Mouse (Mus musculus): ENCODE measurements around the gene Usp10. TPM values are rescaled to one million over a fixed set of nuclear protein-coding genes. Genes with fewer than 3 reads are reported as not detected.

Gene Usp10
- 68.7 and 87.7 TPM in 2 replicates for polyA plus RNA-seq (2012; rRNA removed)

GRCm38 (mm10) chr8:119909944-119910546 lies at the start of gene Usp10:
Gene Usp10 (plus strand): TSS chr8:119910360.

DNA sequence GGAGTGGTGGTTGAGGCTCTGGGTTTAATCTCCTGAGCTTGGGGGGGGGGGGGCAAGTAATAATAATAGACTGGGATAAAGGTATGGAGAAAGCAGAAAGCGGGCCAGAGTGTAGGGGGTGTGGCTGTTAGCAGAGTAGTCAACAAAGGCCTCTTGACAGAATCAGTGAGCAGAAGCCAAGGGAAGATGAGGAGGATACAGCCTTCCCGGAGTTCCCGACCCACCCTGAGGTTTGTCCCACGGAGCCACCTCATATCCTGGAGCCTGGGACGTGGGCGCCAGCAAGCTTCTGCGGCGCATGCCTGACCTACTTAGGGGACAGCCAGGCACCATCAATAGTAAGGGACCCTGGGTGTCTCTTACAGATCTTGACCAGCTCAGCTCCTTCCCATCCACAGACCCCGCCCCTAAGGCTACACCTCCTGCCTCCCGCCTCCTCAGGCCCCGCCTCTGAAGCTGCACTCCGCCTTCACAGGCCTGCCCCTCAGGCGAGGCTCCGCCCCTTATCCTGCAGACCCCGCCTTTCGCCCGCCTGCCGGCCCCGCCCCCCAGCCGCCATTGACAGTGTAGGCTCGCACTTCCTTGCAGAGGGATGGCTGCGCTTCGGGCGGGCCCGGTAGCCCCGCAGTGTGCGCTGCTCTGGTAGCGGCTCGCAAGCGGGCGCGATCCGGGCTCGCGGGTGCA lies 48.3 kb upstream of the Usp10 start, which contains the start of gene Klhl36:
Klhl36 (plus strand) TSS at position 561 of the 684 bp plus-strand sequence.

DNA sequence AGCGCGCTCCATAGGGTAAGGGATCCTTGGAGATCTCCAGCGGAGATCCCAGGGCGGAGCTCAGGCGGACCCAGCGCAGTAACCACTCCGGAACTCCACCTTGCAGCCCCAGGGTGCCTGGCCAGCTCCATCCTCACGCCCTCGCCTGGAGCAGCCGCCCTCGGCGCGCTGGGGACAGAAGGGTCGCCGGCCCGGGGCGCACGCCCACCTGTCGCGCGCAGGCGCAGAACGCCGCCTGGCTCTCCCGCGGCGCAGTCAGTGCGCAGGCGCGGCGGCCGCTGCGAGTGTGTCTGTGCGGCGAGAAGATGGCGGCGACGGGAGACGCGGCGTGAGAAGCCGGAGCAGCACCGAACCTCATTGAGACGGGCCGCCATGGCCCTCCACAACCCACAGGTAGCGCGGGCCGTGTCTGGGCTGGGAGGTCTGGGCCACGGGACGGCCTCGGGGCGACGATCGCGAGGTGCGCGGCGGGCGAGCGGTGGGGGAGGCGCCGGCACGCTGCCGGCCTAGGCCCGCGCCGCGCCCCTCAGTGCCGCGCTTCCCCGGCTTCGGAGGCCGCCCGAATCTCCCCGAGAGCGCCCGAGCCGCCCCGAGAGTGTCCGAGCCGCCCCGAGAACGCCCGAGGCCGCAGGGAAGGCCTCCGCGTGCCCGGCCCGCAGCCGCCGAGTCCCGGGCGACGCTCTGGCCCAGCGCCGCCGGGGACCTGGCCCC lies 542 bp downstream of the Usp10 start, which contains the start of gene Gm20388:
Gm20388 (plus strand) TSS at position 295 of the 711 bp plus-strand sequence.

GRCm38 (mm10) chr8:119992249-119992648 lies 82.1 kb downstream of the Usp10 start, which contains the start of gene Crispld2:
Gene Crispld2 (plus strand): TSS chr8:119992438.

Other genes with a start within 250 kb of the Usp10 start
- gene Wfdc1, start 244.0 kb upstream of the Usp10 start, polyA plus RNA-seq (2012; rRNA removed): 129 and 167 TPM in 2 replicates
- gene Atp2c2, start 210.4 kb upstream of the Usp10 start, polyA plus RNA-seq (2012; rRNA removed): 3.8 and 5.0 TPM in 2 replicates
- 17.2 and 17.5 TPM in 2 replicates for gene Tldc1, start 131.9 kb upstream of the Usp10 start, polyA plus RNA-seq (2012; rRNA removed)
- 218 and 231 TPM in 2 replicates for gene Cotl1, start 69.8 kb upstream of the Usp10 start, polyA plus RNA-seq (2012; rRNA removed)
- 52.7 and 87.2 TPM in 2 replicates for gene Klhl36, start 48.1 kb upstream of the Usp10 start, polyA plus RNA-seq (2012; rRNA removed)
- gene Gm20388, start 481 bp downstream of the Usp10 start, polyA plus RNA-seq (2012; rRNA removed): 60.7 and 71.9 TPM in 2 replicates
- 117 and 122 TPM in 2 replicates for gene Crispld2, start 82.1 kb downstream of the Usp10 start, polyA plus RNA-seq (2012; rRNA removed)
- gene Zdhhc7, start 191.1 kb downstream of the Usp10 start, polyA plus RNA-seq (2012; rRNA removed): 92.3 and 100.0 TPM in 2 replicates
- 40.2 and 99.8 TPM in 2 replicates for gene 6430548M08Rik, start 203.8 kb downstream of the Usp10 start, polyA plus RNA-seq (2012; rRNA removed)